Mouse (Mus musculus): Measurements from ENCODE around the gene Skap1. TPM values are rescaled to one million over a fixed set of nuclear protein-coding genes. Genes with fewer than 3 reads are reported as not detected.

The Skap1 gene
- polyA plus RNA-seq, 1 experiment from 2014 or later = 15.2 TPM

- H3K9ac ChIP-seq (ENCODE audit: low read depth, low read length) = no peak overlapping the region
- no peaks in the 10 kb centered on the region for H3K27me3 ChIP-seq (ENCODE audit: control insufficient read depth, insufficient read depth, low read length)
- peak overlapping the region; percentile 21 for H3K4me2 ChIP-seq (replicated peaks; ENCODE audit: low read depth, low read length)
- 49% methylated on average over 16 of the region's 16 CpGs for WGBS
- peak; percentile 62; the same call in 1 of the 2 replicates for ATAC-seq (ENCODE audit: low FRiP score, low TSS enrichment)
- H3K9me3 ChIP-seq (ENCODE audit: control insufficient read depth, low read length) = peaks cover 3% of the 10 kb centered on the region; the same call in 1 of the 2 replicates
- peak overlapping the region; percentile 69 for H3K27ac ChIP-seq (ENCODE audit: low read depth, low read length)
- peaks cover 11% of the 10 kb centered on the region; the same call in 1 of the 2 replicates for H3K4me1 ChIP-seq (ENCODE audit: control insufficient read depth, insufficient read depth, low read length)
- no peaks in the 10 kb centered on the region for H3K36me3 ChIP-seq (ENCODE audit: control insufficient read depth, insufficient read depth, low read length)
- H3K4me3 ChIP-seq (ENCODE audit: low read length) = no peak overlapping the region
These were observed 61.8 kb downstream of the Skap1 start for GRCm38 (mm10) chr11:96526137-96526621.

GRCm38 (mm10) chr11:96531757-96532433, 67.5 kb downstream of the Skap1 start:
- Histone ChIP-seq H3K9me3 (ENCODE audit: control insufficient read depth, low read length) (peaks cover 3% of the 10 kb centered on the region; the same call in 1 of the 2 replicates), H3K27ac (ENCODE audit: low read depth, low read length) (no peak overlapping the region), H3K36me3 (ENCODE audit: control insufficient read depth, insufficient read depth, low read length) (no peaks in the 10 kb centered on the region), H3K4me2 (replicated peaks; ENCODE audit: low read depth, low read length) (no peak overlapping the region), H3K9ac (ENCODE audit: low read depth, low read length) (no peak overlapping the region), H3K27me3 (ENCODE audit: control insufficient read depth, insufficient read depth, low read length) (no peaks in the 10 kb centered on the region), H3K4me1 (ENCODE audit: control insufficient read depth, insufficient read depth, low read length) (peaks cover 12% of the 10 kb centered on the region), H3K4me3 (ENCODE audit: low read length) (no peak overlapping the region)
- ATAC-seq (ENCODE audit: low FRiP score, low TSS enrichment) = no peak
- WGBS = 23% methylated on average over 13 of the region's 13 CpGs

- 78% methylated on average over 2 of the region's 2 CpGs for WGBS
These were observed 70.1 kb downstream of the Skap1 start for GRCm38 (mm10) chr11:96534531-96534930.

GRCm38 (mm10) chr11:96536146-96536545, 71.8 kb downstream of the Skap1 start:
- Histone ChIP-seq H3K4me3 (ENCODE audit: low read length) (no peak overlapping the region), H3K36me3 (ENCODE audit: control insufficient read depth, insufficient read depth, low read length) (no peaks in the 10 kb centered on the region), H3K9ac (ENCODE audit: low read depth, low read length) (no peak overlapping the region), H3K27me3 (ENCODE audit: control insufficient read depth, insufficient read depth, low read length) (no peaks in the 10 kb centered on the region), H3K27ac (ENCODE audit: low read depth, low read length) (no peak overlapping the region), H3K4me1 (ENCODE audit: control insufficient read depth, insufficient read depth, low read length) (peaks cover 16% of the 10 kb centered on the region), H3K4me2 (replicated peaks; ENCODE audit: low read depth, low read length) (no peak overlapping the region), H3K9me3 (ENCODE audit: control insufficient read depth, low read length) (no peaks in the 10 kb centered on the region)
- WGBS = 14% methylated on average over 5 of the region's 5 CpGs
- ATAC-seq (ENCODE audit: low FRiP score, low TSS enrichment) = 0 out of 2 replicates have a peak, but pooled peaks have one; percentile 28

More at GRCm38 (mm10) chr11:96534531-96534930, 70.1 kb downstream of the Skap1 start:
- Histone ChIP-seq H3K4me2 (replicated peaks; ENCODE audit: low read depth, low read length) (no peak overlapping the region), H3K27me3 (ENCODE audit: control insufficient read depth, insufficient read depth, low read length) (no peaks in the 10 kb centered on the region), H3K9me3 (ENCODE audit: control insufficient read depth, low read length) (no peaks in the 10 kb centered on the region), H3K27ac (ENCODE audit: low read depth, low read length) (no peak overlapping the region), H3K36me3 (ENCODE audit: control insufficient read depth, insufficient read depth, low read length) (no peaks in the 10 kb centered on the region), H3K4me1 (ENCODE audit: control insufficient read depth, insufficient read depth, low read length) (peaks cover 16% of the 10 kb centered on the region), H3K4me3 (ENCODE audit: low read length) (no peak overlapping the region), H3K9ac (ENCODE audit: low read depth, low read length) (no peak overlapping the region)
- ATAC-seq (ENCODE audit: low FRiP score, low TSS enrichment) = no peak

GRCm38 (mm10) chr11:96542003-96542402, 77.6 kb downstream of the Skap1 start:
- no peaks in the 10 kb centered on the region for H3K27me3 ChIP-seq (ENCODE audit: control insufficient read depth, insufficient read depth, low read length)
- WGBS = 60% methylated on average over 7 of the region's 7 CpGs

GRCm38 (mm10) chr11:96542561-96542960, 78.2 kb downstream of the Skap1 start:
- no peaks in the 10 kb centered on the region for H3K36me3 ChIP-seq (ENCODE audit: control insufficient read depth, insufficient read depth, low read length)
- peaks cover 3% of the 10 kb centered on the region; the same call in 1 of the 2 replicates for H3K4me1 ChIP-seq (ENCODE audit: control insufficient read depth, insufficient read depth, low read length)
- no peak overlapping the region for H3K4me2 ChIP-seq (replicated peaks; ENCODE audit: low read depth, low read length)
- WGBS = 52% methylated on average over 7 of the region's 7 CpGs
- no peak overlapping the region for H3K4me3 ChIP-seq (ENCODE audit: low read length)
- peak; percentile 84 for ATAC-seq (ENCODE audit: low FRiP score, low TSS enrichment)
- H3K27ac ChIP-seq (ENCODE audit: low read depth, low read length) = peak overlapping the region; percentile 83
- no peak overlapping the region for H3K9ac ChIP-seq (ENCODE audit: low read depth, low read length)
- no peaks in the 10 kb centered on the region for H3K9me3 ChIP-seq (ENCODE audit: control insufficient read depth, low read length)
- no peaks in the 10 kb centered on the region for H3K27me3 ChIP-seq (ENCODE audit: control insufficient read depth, insufficient read depth, low read length)

More at GRCm38 (mm10) chr11:96542003-96542402, 77.6 kb downstream of the Skap1 start:
- no peaks in the 10 kb centered on the region for H3K9me3 ChIP-seq (ENCODE audit: control insufficient read depth, low read length)
- no peak overlapping the region for H3K9ac ChIP-seq (ENCODE audit: low read depth, low read length)
- H3K4me3 ChIP-seq (ENCODE audit: low read length) = no peak overlapping the region
- no peak for ATAC-seq (ENCODE audit: low FRiP score, low TSS enrichment)
- H3K27ac ChIP-seq (ENCODE audit: low read depth, low read length) = peak overlapping the region; percentile 74; the same call in 1 of the 2 replicates
- peaks cover 3% of the 10 kb centered on the region; the same call in 1 of the 2 replicates for H3K4me1 ChIP-seq (ENCODE audit: control insufficient read depth, insufficient read depth, low read length)
- no peak overlapping the region for H3K4me2 ChIP-seq (replicated peaks; ENCODE audit: low read depth, low read length)
- no peaks in the 10 kb centered on the region for H3K36me3 ChIP-seq (ENCODE audit: control insufficient read depth, insufficient read depth, low read length)

GRCm38 (mm10) chr11:96546428-96546827, 82.0 kb downstream of the Skap1 start:
- Histone ChIP-seq H3K4me1 (ENCODE audit: control insufficient read depth, insufficient read depth, low read length) (peaks cover 3% of the 10 kb centered on the region; the same call in 1 of the 2 replicates), H3K27me3 (ENCODE audit: control insufficient read depth, insufficient read depth, low read length) (no peaks in the 10 kb centered on the region), H3K4me2 (replicated peaks; ENCODE audit: low read depth, low read length) (no peak overlapping the region), H3K27ac (ENCODE audit: low read depth, low read length) (no peak overlapping the region), H3K36me3 (ENCODE audit: control insufficient read depth, insufficient read depth, low read length) (no peaks in the 10 kb centered on the region), H3K4me3 (ENCODE audit: low read length) (no peak overlapping the region), H3K9ac (ENCODE audit: low read depth, low read length) (no peak overlapping the region), H3K9me3 (ENCODE audit: control insufficient read depth, low read length) (no peaks in the 10 kb centered on the region)
- ATAC-seq (ENCODE audit: low FRiP score, low TSS enrichment) = no peak
- WGBS = 50% methylated on average over 8 of the region's 8 CpGs

GRCm38 (mm10) chr11:96550960-96551703, 86.7 kb downstream of the Skap1 start:
- Histone ChIP-seq H3K9me3 (ENCODE audit: control insufficient read depth, low read length) (no peaks in the 10 kb centered on the region), H3K27ac (ENCODE audit: low read depth, low read length) (no peak overlapping the region), H3K27me3 (ENCODE audit: control insufficient read depth, insufficient read depth, low read length) (no peaks in the 10 kb centered on the region), H3K4me1 (ENCODE audit: control insufficient read depth, insufficient read depth, low read length) (peaks cover 7% of the 10 kb centered on the region; the same call in 1 of the 2 replicates), H3K9ac (ENCODE audit: low read depth, low read length) (no peak overlapping the region), H3K4me3 (ENCODE audit: low read length) (no peak overlapping the region), H3K36me3 (ENCODE audit: control insufficient read depth, insufficient read depth, low read length) (no peaks in the 10 kb centered on the region), H3K4me2 (replicated peaks; ENCODE audit: low read depth, low read length) (no peak overlapping the region)
- ATAC-seq (ENCODE audit: low FRiP score, low TSS enrichment) = no peak
- WGBS = 64% methylated on average over 9 of the region's 9 CpGs
